Mouse (Mus musculus) ovary, adult 2 months (tissue): ENCODE results near the gene Ssrp1. TPM values are rescaled to one million over a fixed set of nuclear protein-coding genes. Genes with fewer than 3 reads are reported as not detected.

Experiments
- polyA plus RNA-seq: library from polyadenylated mRNA; depleted of rRNA; stranded (reverse); fragments of >200 nt; gene quantifications from 2 replicates; pipeline ENCODE4 v1.2.3, GENCODE M21; 2012; rRNA removed

The Ssrp1 gene
- 129 and 183 TPM in 2 replicates for polyA plus RNA-seq

DNA sequence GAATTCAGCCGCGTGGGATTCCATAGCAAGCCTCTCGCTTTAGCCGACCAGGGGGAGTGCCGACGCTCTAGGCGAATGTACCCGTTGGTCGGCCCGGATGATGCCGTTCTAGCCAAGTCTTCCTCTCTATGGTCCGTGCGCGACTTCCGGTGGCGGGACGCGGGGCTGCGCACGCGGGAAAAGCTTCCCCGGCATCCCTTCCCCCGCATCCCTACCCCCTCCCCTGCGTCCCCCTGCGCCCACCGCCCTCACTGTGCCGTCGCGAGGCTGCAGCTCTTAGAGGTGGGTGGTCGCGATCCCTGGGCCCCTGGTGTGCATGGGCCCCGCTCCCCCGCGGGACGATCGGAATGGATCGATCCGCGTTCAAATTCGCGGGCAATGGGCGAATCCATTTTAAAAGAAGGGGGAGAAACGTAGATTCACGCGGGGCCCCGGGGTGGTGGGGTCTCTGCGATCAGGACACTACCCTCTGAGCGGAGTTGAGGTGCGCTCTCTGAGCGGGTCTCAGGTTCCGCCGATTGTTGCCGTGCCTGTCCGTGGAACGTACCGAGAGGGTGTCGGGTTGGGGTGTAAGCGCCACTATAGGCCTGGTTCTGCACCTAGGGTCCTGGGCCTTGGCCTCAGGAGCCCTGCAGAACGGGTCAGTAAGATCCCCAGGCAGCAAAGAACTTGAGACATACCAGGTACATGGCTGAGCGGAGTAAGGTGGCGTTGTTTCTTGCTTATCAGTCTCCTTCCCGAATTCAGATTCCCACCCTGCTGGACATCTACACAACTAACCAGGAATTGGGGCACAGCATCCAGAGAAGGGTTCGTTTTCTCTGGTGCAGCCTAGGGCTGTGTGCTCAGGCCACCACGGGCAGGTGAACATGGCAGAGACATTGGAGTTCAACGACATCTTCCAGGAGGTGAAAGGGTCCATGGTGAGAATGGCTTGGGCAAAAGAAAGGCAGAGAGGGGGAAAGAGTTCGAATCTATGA is at the start of gene Ssrp1, which contains the start of gene P2rx3:
Gene Ssrp1, plus strand, starts transcription at position 188 of the 980 bp plus-strand sequence.
Gene P2rx3, minus strand, starts transcription at position 416 of the 980 bp plus-strand sequence.

DNA sequence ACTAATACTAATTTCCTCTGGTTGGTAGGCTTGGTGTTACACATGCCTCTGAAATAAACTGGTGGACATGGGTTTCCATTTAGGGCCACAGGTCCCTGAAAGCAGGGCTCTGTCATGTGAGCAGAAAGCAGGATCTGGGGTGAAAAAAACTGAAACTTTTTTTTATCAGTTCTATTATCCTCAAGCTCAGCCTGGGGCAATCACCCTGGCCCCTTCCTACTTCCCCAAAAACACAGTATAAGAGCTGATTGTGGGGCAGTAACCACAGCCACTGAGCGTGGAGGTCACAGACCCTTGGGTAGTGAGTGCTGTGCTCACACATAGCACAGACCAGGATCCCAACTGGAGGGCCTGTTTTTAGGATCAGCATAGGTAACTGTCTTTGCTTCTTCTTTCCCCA is 49.1 kb upstream of the Ssrp1 start, which contains the start of gene Prg3:
Gene Prg3, plus strand, starts transcription at position 286 of the 400 bp plus-strand sequence.

DNA sequence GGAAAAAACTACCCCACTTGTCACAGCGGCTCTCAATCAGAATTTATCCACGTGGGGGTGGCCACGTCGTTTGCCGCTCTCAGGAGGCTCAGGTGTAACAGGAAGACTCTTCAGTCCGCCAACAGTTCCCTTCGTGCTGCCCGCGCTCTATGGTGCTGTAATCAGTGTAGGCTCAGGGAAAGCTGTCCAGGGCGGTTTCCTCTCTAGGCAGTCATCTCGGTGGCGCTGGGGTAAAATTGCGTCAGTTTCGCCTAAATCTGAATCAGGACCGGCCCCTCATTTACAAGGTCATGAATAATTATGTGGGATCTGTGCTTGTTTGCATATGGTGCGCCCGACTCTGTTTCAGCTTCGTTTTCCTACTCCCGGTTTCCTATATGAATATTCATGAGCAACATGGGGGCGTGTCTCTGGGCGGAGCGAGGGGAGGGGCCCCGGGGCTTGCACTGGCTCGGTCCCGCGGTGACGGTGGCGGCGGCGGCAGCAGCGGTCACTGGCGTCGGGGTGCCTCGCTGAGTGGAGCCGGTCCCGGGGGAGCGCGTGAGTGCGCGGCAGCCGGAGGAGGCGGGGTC is 10.6 kb downstream of the Ssrp1 start, which contains the start of gene Tnks1bp1:
Gene Tnks1bp1, plus strand, starts transcription at position 427 of the 572 bp plus-strand sequence.

Other genes with a start within 250 kb of the Ssrp1 start
- 18.7 and 23.7 TPM in 2 replicates for gene Ube2l6, start 238.4 kb upstream of the Ssrp1 start, polyA plus RNA-seq
- gene Smtnl1, start 214.6 kb upstream of the Ssrp1 start, polyA plus RNA-seq, result not detected in 2 replicates
- 42.6 and 54.8 TPM in 2 replicates for gene Timm10, start 210.2 kb upstream of the Ssrp1 start, polyA plus RNA-seq
- 14.3 and 15.2 TPM in 2 replicates for gene Slc43a1, start 198.4 kb upstream of the Ssrp1 start, polyA plus RNA-seq
- 12.0 and 16.9 TPM in 2 replicates for gene Rtn4rl2, start 150.5 kb upstream of the Ssrp1 start, polyA plus RNA-seq
- gene Slc43a3, start 100.7 kb upstream of the Ssrp1 start, polyA plus RNA-seq, result 55.2 and 61.6 TPM in 2 replicates
- 0.18 TPM in 1 of 2 replicates, not detected in the other for gene Prg2, start 56.8 kb upstream of the Ssrp1 start, polyA plus RNA-seq
- not detected in 2 replicates for gene Prg3, start 49.0 kb upstream of the Ssrp1 start, polyA plus RNA-seq
- gene P2rx3, start 228 bp downstream of the Ssrp1 start, polyA plus RNA-seq, result 0.37 and 0.50 TPM in 2 replicates
- gene Tnks1bp1, start 10.8 kb downstream of the Ssrp1 start, polyA plus RNA-seq, result 95.3 and 109 TPM in 2 replicates
- gene Aplnr, start 99.0 kb downstream of the Ssrp1 start, polyA plus RNA-seq, result 27.2 and 30.1 TPM in 2 replicates
- gene Lrrc55, start 160.0 kb downstream of the Ssrp1 start, polyA plus RNA-seq, result 3.6 and 4.4 TPM in 2 replicates